Mouse (Mus musculus) midbrain, embryonic 13.5 days (tissue): Measurements from ENCODE around the gene S100a4. TPM values are rescaled to one million over a fixed set of nuclear protein-coding genes. Genes with fewer than 3 reads are reported as not detected.

ENCODE experiments used
- ATAC-seq: fragments of 200-750 bp; cut with Nextera tagmentation; 2 replicates; pipeline ENCODE4 v1.8.0; 2017; ENCODE audit warnings: mild to moderate bottlenecking, moderate TSS enrichment, moderate library complexity
- H3K27ac ChIP-seq: fragments of 300-500 bp; sonication (generic); 2 replicates; pipeline ENCODE4 v1.5.1; 2015; ENCODE audit warnings: inconsistent platforms, mild to moderate bottlenecking, moderate library complexity
- H3K27me3 ChIP-seq: fragments of 300-500 bp; sonication (generic); 2 replicates; pipeline ENCODE4 v1.6.1; 2015; ENCODE audit warnings: mild to moderate bottlenecking, inconsistent platforms
- H3K36me3 ChIP-seq: fragments of 300-500 bp; sonication (generic); 2 replicates; pipeline ENCODE4 v1.6.1; 2015; ENCODE audit warnings: mild to moderate bottlenecking, inconsistent platforms
- H3K4me1 ChIP-seq: fragments of 300-500 bp; sonication (generic); replicated peaks from 2 replicates; pipeline ENCODE4 v1.6.1; 2015; ENCODE audit warnings: inconsistent platforms
- H3K4me2 ChIP-seq: fragments of 300-500 bp; sonication (generic); replicated peaks from 2 replicates; pipeline ENCODE4 v1.6.1; 2015; ENCODE audit warnings: moderate library complexity, mild to moderate bottlenecking, inconsistent platforms
- H3K4me3 ChIP-seq: fragments of 300-500 bp; sonication (generic); replicated peaks from 2 replicates; pipeline ENCODE4 v1.5.1; 2015; ENCODE audit warnings: mild to moderate bottlenecking, inconsistent platforms
- H3K9ac ChIP-seq: fragments of 300-500 bp; sonication (generic); replicated peaks from 2 replicates; pipeline ENCODE4 v1.6.1; 2015; ENCODE audit warnings: mild to moderate bottlenecking, inconsistent platforms
- H3K9me3 ChIP-seq: fragments of 300-500 bp; sonication (generic); 2 replicates; pipeline ENCODE4 v1.6.1; 2016; ENCODE audit warnings: mild to moderate bottlenecking, inconsistent platforms
- WGBS: fragments of 180-500 bp; shearing (Covaris S2); methylation state at CpG from one replicate; pipeline ENCODE4 v1.1.7; 2015; 5-methylcytosine and 5-hydroxymethylcytosine counted together
- polyA plus RNA-seq: library from polyadenylated mRNA; unstranded; fragments of >200 nt; fragmentation: Nextera tagmentation; extraction: Ambion mirVana; gene quantifications from 2 replicates; pipeline ENCODE4 v1.2.1, GENCODE M21; 2015

Gene S100a4
- polyA plus RNA-seq, 1 experiment from 2014 or later: 0.83 TPM

DNA sequence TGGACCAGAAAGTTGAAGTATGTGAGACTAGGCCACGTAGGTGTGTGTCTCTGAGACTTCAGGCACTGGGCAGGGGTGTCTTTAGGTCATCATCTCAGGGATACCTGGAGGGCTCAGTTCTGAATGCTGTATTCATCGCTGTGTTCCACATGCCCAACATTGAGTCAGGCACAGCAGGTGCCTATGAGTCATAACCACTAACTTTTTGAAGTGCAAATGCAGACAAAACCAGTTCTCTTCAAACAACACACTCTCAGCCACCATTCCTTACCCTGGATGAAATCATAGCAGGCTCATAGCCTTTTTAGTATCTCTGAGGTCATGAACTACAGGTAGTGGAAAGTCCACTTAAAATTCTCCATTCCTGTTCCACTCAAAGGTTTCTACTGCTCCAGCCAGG, 25.7 kb downstream of the S100a4 start:
- Histone ChIP-seq H3K4me3 (no peak overlapping the region), H3K27me3 (no peaks in the 10 kb centered on the region), H3K9me3 (no peaks in the 10 kb centered on the region), H3K36me3 (no peaks in the 10 kb centered on the region), H3K9ac (no peak overlapping the region), H3K4me2 (no peak overlapping the region), H3K27ac (no peak overlapping the region), H3K4me1 (peaks cover 2% of the 10 kb centered on the region; the same call in 1 of the 2 replicates)
- no peak for ATAC-seq
- WGBS: 86% methylated on average over 2 of the region's 2 CpGs

DNA sequence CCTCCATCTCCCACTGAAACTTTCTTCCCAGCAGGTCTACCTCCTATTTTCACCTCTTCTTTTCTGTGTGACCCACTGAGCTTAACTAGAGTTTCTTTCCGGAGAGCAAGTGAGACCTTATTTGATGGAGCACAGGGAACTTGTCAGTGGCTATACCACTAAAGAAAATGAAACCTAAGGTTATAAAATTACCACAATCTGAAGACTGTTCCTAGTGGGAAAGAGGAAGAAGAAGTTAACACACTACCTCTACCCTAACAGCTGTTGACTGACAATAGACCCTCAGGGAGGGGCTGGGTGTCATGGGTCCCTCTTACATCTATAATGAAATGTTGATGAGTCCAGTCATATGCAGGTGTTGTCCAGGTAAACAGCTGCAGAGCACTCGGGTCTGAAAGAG, 28.4 kb downstream of the S100a4 start:
- no peak overlapping the region for H3K27ac ChIP-seq
- H3K27me3 ChIP-seq: no peaks in the 10 kb centered on the region
- H3K9me3 ChIP-seq: no peaks in the 10 kb centered on the region
- WGBS: 73% methylated on average over 2 of the region's 2 CpGs
- H3K9ac ChIP-seq: no peak overlapping the region
- ATAC-seq: no peak
- no peaks in the 10 kb centered on the region for H3K36me3 ChIP-seq
- H3K4me3 ChIP-seq: no peak overlapping the region
- no peaks in the 10 kb centered on the region for H3K4me1 ChIP-seq
- H3K4me2 ChIP-seq: no peak overlapping the region

DNA sequence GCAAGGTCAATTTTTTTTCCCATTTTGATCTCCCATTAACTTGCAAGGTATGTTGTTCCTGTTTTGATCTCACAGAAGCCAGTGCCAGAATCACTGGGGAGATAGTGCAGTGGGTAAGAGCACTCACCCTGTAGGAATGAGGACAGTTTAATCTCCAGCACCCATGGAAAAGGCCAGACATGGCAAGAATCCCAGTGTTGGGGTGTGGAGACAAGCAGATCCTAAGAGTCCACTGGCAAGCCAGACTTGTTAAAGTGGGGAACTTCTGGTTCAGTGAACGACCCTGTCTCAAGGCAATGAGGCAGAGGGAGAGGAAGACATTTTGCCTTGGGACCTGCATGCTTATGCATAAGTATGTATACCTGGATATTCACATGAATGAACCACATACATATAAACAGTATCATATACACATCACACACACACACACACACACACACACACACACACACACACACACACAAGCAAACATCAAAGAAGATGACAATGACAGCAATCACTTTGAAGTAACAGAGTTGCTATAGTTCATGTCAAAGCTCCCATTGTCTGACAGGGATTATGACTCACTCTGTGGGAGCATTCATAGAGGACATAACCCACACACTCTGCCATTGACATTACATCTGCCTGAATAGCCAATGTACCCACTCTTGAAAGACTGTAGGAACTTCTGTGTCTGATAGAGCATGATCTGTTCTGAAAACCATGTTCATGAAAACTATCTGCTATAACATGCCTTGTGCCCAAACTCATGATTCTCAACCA, 35.1 kb downstream of the S100a4 start:
- no peak overlapping the region for H3K4me2 ChIP-seq
- WGBS: 64% methylated on average over 1 of the region's 1 CpGs

DNA sequence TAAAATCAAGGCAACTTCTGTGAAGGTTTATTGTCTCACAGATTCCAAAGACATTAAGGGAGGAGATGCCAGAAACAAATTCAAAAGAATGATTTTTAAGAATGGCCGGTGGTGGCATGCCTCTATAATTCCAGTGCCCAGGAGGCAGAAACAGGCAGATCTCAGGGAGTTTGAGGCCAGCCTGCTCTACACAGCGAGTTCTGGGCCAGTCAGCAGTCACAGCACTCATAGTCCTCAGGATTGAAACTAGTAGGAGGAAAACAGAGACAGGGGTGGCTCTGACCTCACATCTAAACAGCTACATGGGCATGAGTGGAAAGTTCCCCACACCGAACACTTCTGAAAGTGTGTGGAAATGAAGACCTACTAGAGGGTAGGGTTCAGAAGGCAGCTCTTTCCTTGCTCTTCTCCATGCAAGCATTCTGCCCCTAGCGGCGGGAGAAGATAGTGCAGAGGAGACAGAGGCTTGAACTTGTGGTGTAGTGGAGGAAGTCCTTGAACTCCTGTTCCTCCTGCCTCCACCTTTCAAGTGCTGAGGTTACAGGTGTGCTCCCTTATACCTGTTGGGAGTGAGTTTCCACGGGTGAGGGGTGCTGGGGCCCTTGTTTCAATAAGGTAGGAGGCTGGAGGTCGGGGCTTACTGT, 36.1 kb downstream of the S100a4 start:
- no peak overlapping the region for H3K4me3 ChIP-seq

More for the DNA sequence above, 35.1 kb downstream of the S100a4 start:
- ATAC-seq: no peak
- H3K9ac ChIP-seq: no peak overlapping the region
- no peaks in the 10 kb centered on the region for H3K4me1 ChIP-seq
- H3K4me3 ChIP-seq: no peak overlapping the region
- H3K27ac ChIP-seq: no peak overlapping the region
- no peaks in the 10 kb centered on the region for H3K36me3 ChIP-seq
- no peaks in the 10 kb centered on the region for H3K9me3 ChIP-seq
- no peaks in the 10 kb centered on the region for H3K27me3 ChIP-seq

DNA sequence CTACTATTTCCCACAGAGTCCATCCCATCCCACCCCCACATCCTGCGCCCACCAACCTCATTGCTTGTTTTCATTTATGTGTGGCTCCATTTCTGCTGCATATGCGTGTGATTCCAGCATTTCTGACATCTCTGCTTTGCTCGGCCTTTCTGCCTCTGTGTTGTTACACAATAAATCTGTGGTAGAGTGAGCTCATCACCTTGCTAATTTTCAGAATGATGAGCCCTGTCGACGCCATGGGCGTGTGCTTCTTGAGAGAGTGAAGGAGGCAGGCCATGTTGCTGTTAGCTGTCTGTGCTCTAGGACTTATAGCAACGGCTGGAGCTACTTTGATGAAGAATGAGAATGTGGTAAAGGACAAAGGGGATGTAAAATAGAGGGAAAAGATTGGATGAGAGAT, 37.4 kb downstream of the S100a4 start:
- H3K27me3 ChIP-seq: no peaks in the 10 kb centered on the region
- 87% methylated on average over 7 of the region's 7 CpGs for WGBS
- H3K4me1 ChIP-seq: no peaks in the 10 kb centered on the region
- no peak overlapping the region for H3K9ac ChIP-seq
- H3K4me3 ChIP-seq: no peak overlapping the region
- no peak overlapping the region for H3K27ac ChIP-seq
- no peaks in the 10 kb centered on the region for H3K9me3 ChIP-seq
- no peaks in the 10 kb centered on the region for H3K36me3 ChIP-seq
- H3K4me2 ChIP-seq: no peak overlapping the region
- no peak for ATAC-seq

More for the DNA sequence above, 36.1 kb downstream of the S100a4 start:
- Histone ChIP-seq H3K9me3 (no peaks in the 10 kb centered on the region), H3K4me1 (no peaks in the 10 kb centered on the region), H3K4me2 (no peak overlapping the region), H3K27ac (no peak overlapping the region), H3K36me3 (no peaks in the 10 kb centered on the region), H3K9ac (no peak overlapping the region), H3K27me3 (no peaks in the 10 kb centered on the region)
- ATAC-seq: no peak
- WGBS: 53% methylated on average over 7 of the region's 7 CpGs

DNA sequence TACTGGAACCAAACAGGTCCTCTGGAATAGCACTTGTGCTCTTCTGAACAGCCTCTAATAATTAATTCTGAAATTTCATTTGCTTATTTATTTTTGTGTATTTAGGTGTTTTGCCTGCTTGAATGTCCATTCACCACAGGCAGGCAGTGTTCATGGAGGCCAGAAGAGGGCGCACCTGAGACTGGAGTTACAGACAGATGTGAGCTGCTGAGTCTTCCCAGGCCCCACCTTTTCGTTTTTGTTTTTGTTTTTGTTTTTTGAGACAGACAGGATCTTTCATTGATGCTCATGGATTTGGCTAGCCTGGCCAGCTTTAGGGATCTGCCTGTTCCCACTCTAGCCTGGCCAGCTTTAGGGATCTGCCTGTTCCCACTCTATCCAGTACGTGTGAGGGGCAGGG, 40.6 kb downstream of the S100a4 start:
- H3K27ac ChIP-seq: no peak overlapping the region
- no peak overlapping the region for H3K4me2 ChIP-seq
- ATAC-seq: no peak
- H3K9me3 ChIP-seq: no peaks in the 10 kb centered on the region
- H3K4me3 ChIP-seq: no peak overlapping the region
- no peaks in the 10 kb centered on the region for H3K36me3 ChIP-seq
- no peak overlapping the region for H3K9ac ChIP-seq
- H3K4me1 ChIP-seq: no peaks in the 10 kb centered on the region
- H3K27me3 ChIP-seq: no peaks in the 10 kb centered on the region
- WGBS: 54% methylated on average over 3 of the region's 3 CpGs

DNA sequence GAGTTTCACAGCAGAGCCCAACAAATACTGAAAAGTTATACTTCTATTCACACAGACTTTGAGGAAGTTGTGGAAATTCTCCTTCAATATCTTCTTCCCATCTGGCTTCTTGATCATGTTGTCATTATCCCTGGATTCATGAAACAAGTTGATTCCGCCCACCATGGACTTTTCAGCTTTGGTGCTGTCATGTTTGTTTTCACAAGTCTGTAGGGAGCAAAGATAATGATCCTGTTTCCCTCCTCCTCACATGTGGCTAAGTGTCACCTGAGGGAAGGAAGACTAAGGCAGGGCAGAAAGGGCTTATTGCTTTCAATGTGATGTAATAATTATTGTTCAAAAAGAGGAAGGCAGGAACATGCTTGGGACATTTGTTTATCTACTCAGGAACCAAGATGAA, 43.7 kb downstream of the S100a4 start:
- no peaks in the 10 kb centered on the region for H3K4me1 ChIP-seq
- WGBS: 84% methylated on average over 1 of the region's 1 CpGs
- H3K27ac ChIP-seq: no peak overlapping the region
- no peak overlapping the region for H3K4me2 ChIP-seq
- no peaks in the 10 kb centered on the region for H3K27me3 ChIP-seq
- no peak overlapping the region for H3K9ac ChIP-seq
- no peaks in the 10 kb centered on the region for H3K9me3 ChIP-seq
- no peaks in the 10 kb centered on the region for H3K36me3 ChIP-seq
- no peak overlapping the region for H3K4me3 ChIP-seq
- no peak for ATAC-seq

DNA sequence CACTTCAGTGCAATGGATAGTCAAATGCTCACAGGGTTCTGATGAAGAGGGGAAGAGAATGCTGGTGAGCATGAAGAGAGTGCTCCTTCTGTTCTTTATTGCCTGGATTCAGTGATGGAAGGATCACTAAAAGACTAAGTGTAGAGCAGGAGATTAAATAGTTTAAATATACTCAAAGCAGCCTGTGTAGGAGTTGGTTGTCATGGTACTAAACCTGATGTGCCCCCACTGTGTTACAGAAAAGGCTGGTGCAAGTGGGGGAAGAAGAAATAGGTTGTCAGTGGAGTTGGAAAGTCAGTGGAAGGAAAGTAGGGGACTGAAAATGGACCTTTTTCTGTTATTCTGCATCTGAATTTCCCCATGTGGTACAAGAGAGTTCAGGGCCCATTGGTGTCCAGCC, 45.4 kb downstream of the S100a4 start:
- no peak overlapping the region for H3K27ac ChIP-seq
- no peaks in the 10 kb centered on the region for H3K36me3 ChIP-seq
- H3K27me3 ChIP-seq: no peaks in the 10 kb centered on the region
- no peak overlapping the region for H3K9ac ChIP-seq
- H3K9me3 ChIP-seq: no peaks in the 10 kb centered on the region
- no peak for ATAC-seq
- H3K4me1 ChIP-seq: no peaks in the 10 kb centered on the region
- H3K4me3 ChIP-seq: no peak overlapping the region
- H3K4me2 ChIP-seq: no peak overlapping the region

DNA sequence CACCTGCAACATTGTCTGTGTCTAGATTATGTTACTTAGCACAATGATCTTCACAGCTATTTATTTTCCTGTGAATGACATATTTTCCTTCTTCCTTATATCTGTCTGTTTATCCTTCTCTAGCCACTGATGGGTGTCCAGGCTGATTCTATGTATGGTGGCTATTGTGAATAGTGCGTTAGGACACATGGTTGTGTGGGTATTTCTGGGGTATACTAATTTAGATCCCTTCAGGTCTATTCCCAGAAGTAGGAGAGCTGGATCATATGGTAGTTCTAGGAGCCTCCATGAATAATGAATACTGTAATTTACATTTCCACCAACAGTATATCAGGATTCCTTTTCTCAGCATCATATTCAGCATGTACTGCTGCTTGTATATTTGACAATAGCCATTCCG, 46.3 kb downstream of the S100a4 start:
- WGBS: 94% methylated on average over 2 of the region's 2 CpGs
- no peaks in the 10 kb centered on the region for H3K9me3 ChIP-seq
- no peak overlapping the region for H3K4me3 ChIP-seq
- no peaks in the 10 kb centered on the region for H3K27me3 ChIP-seq
- H3K36me3 ChIP-seq: no peaks in the 10 kb centered on the region
- ATAC-seq: no peak
- no peaks in the 10 kb centered on the region for H3K4me1 ChIP-seq
- no peak overlapping the region for H3K27ac ChIP-seq
- no peak overlapping the region for H3K4me2 ChIP-seq
- H3K9ac ChIP-seq: no peak overlapping the region

DNA sequence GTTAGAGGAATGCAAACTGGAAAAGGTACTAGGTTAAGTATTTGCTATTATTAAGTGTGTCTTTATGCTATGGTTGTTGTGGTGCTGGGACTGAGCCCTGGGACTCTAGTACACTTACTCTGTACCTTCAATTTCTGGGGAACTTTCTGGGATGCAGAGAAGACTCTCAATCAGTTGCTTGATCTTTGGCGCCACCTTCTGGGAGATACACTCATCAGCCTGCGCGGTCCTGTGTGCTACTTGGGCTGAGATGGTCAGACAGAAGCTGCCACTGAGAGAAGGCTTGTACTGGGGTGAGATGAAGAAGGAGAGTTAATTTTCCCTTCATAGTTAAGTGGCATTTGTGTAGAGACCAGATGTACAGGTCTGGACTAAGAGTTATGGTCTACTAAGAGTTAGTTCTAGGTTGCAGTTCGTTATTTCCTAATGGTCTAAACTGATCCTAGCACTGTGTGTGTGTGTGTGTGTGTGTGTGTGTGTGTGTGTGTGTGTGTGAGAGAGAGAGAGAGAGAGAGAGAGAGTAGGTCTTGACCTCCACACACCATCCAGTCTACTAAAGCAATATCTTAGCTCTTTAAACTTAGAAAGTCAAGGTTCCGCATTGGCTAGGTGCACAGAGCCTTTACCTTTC, 49.4 kb downstream of the S100a4 start:
- Histone ChIP-seq H3K4me1 (no peaks in the 10 kb centered on the region), H3K27me3 (no peaks in the 10 kb centered on the region), H3K4me2 (no peak overlapping the region), H3K36me3 (no peaks in the 10 kb centered on the region), H3K27ac (no peak overlapping the region), H3K4me3 (no peak overlapping the region), H3K9ac (no peak overlapping the region), H3K9me3 (no peaks in the 10 kb centered on the region)
- 39% methylated on average over 5 of the region's 5 CpGs for WGBS
- ATAC-seq: peak; percentile 90

DNA sequence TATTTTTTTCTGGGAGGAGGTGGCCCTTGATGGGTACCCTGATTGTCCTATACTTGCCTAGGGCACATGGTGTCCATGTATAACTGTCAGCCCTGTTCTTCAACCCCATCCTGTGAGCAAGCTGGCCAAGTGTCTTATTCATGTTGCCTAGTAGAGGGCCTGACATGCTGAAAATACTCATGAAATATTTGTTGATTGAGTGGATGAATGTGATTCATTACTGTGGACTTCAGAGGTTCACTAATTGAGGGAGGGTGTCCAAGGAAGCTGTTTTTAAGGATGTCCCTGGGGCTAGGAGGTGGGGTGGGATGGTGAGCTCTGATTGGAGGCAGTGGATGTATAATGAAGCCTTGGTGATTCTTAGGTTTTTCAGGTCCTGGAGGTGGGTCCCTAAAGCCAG, 50.1 kb downstream of the S100a4 start, which contains the start of gene S100a7a:
Gene S100a7a, plus strand, starts transcription at position 301 of the 400 bp plus-strand sequence.
- no peak within 1 kb of the TSS for H3K4me3 ChIP-seq
- no peak within 1 kb of the TSS for H3K9ac ChIP-seq

More for the DNA sequence above, 50.1 kb downstream of the S100a4 start, which contains the start of gene S100a7a:
- Histone ChIP-seq H3K4me2 (no peak within 1 kb of the TSS), H3K27ac (no peak within 1 kb of the TSS), H3K27me3 (no peaks in the 10 kb centered on the region), H3K4me1 (no peaks in the 10 kb centered on the region), H3K36me3 (no peaks in the 10 kb centered on the region), H3K9me3 (no peaks in the 10 kb centered on the region)
- ATAC-seq: no peak
